Mouse (Mus musculus): ENCODE measurements around the gene Myl6b. TPM values are rescaled to one million over a fixed set of nuclear protein-coding genes. Genes with fewer than 3 reads are reported as not detected.

Myl6b gene
- polyA plus RNA-seq, 1 experiment: 0.76 TPM

- H3K4me1 ChIP-seq (ENCODE audit: control insufficient read depth): no peaks in the 10 kb centered on the region
- H3K9me3 ChIP-seq (ENCODE audit: control insufficient read depth, low read length): no peaks in the 10 kb centered on the region
- no peak overlapping the region for H3K4me3 ChIP-seq (replicated peaks)
- no peak for TF ChIP-seq GATA1 (IDR thresholded peaks at IDR 0.05; ENCODE audit: low read length)
- TF ChIP-seq TAL1 (IDR thresholded peaks at IDR 0.05; ENCODE audit: low read length): no peak
- H3K36me3 ChIP-seq (ENCODE audit: control insufficient read depth): peaks cover 22% of the 10 kb centered on the region
- no peaks in the 10 kb centered on the region for H3K27me3 ChIP-seq (ENCODE audit: control insufficient read depth)
Observed at GRCm38 (mm10) chr10:128444354-128444753, 54.1 kb downstream of the Myl6b start.

Other genes starting within 250 kb of the Myl6b start
- gene Apon, start 244.6 kb downstream of the Myl6b start, polyA plus RNA-seq (2012): 0.02 and 0.04 TPM in 2 replicates
- not detected in 2 replicates for gene Apof, start 230.0 kb downstream of the Myl6b start, polyA plus RNA-seq (2012)
- 0.16 and 0.23 TPM in 2 replicates for gene Stat2, start 228.1 kb downstream of the Myl6b start, polyA plus RNA-seq (2012)
- gene Il23a, start 199.9 kb downstream of the Myl6b start, polyA plus RNA-seq (2012): not detected in 2 replicates
- 0.31 and 0.44 TPM in 2 replicates for gene Pan2, start 195.3 kb downstream of the Myl6b start, polyA plus RNA-seq (2012)
- gene Cnpy2, start 176.2 kb downstream of the Myl6b start, polyA plus RNA-seq (2012): 2.3 and 3.2 TPM in 2 replicates
- gene Cs, start 161.0 kb downstream of the Myl6b start, polyA plus RNA-seq (2012): 2.2 and 3.1 TPM in 2 replicates
- gene Coq10a, start 129.7 kb downstream of the Myl6b start, polyA plus RNA-seq (2012): 0.49 and 0.53 TPM in 2 replicates
- 1.4 and 1.9 TPM in 2 replicates for gene Ankrd52, start 121.6 kb downstream of the Myl6b start, polyA plus RNA-seq (2012)
- 0.15 and 0.16 TPM in 2 replicates for gene Slc39a5, start 97.5 kb downstream of the Myl6b start, polyA plus RNA-seq (2012)
- 32.3 and 34.1 TPM in 2 replicates for gene Nabp2, start 87.2 kb downstream of the Myl6b start, polyA plus RNA-seq (2012)
- 0.37 and 0.48 TPM in 2 replicates for gene Rnf41, start 87.0 kb downstream of the Myl6b start, polyA plus RNA-seq (2012)
- gene Smarcc2, start 39.4 kb downstream of the Myl6b start, polyA plus RNA-seq (2012): 19.2 and 19.5 TPM in 2 replicates
- 36.6 and 41.6 TPM in 2 replicates for gene Myl6, start 4.5 kb downstream of the Myl6b start, polyA plus RNA-seq (2012)
- gene Esyt1, start 27.2 kb upstream of the Myl6b start, polyA plus RNA-seq (2012): 2.7 and 2.9 TPM in 2 replicates
- 1.6 and 1.9 TPM in 2 replicates for gene Zc3h10, start 49.1 kb upstream of the Myl6b start, polyA plus RNA-seq (2012)
- gene Rpl41, start 50.6 kb upstream of the Myl6b start, polyA plus RNA-seq (2012): 2,301 and 2,563 TPM in 2 replicates
- 39.3 and 42.3 TPM in 2 replicates for gene Pa2g4, start 67.3 kb upstream of the Myl6b start, polyA plus RNA-seq (2012)
- 0.01 TPM in 1 of 2 replicates, not detected in the other for gene Erbb3, start 91.0 kb upstream of the Myl6b start, polyA plus RNA-seq (2012)
- gene Rps26, start 128.1 kb upstream of the Myl6b start, polyA plus RNA-seq (2012): 514 and 972 TPM in 2 replicates
- 0.01 TPM in 1 of 2 replicates, not detected in the other for gene Ikzf4, start 147.3 kb upstream of the Myl6b start, polyA plus RNA-seq (2012)
- gene Suox, start 175.4 kb upstream of the Myl6b start, polyA plus RNA-seq (2012): 0.04 and 0.14 TPM in 2 replicates
- gene Rab5b, start 197.6 kb upstream of the Myl6b start, polyA plus RNA-seq (2012): 1.1 and 1.2 TPM in 2 replicates
- gene Pmel, start 205.5 kb upstream of the Myl6b start, polyA plus RNA-seq (2012): not detected in 2 replicates
- gene Cdk2, start 206.3 kb upstream of the Myl6b start, polyA plus RNA-seq (2012): 2.3 and 2.6 TPM in 2 replicates
- 0.02 and 0.03 TPM in 2 replicates for gene Dgka, start 246.2 kb upstream of the Myl6b start, polyA plus RNA-seq (2012)
- gene Pym1, start 249.2 kb upstream of the Myl6b start, polyA plus RNA-seq (2012): 10.9 and 11.7 TPM in 2 replicates

All from erythroblast, embryonic 14.5 days (primary cell).